Mouse (Mus musculus) adrenal gland, postnatal 36 days (tissue): ENCODE results near the gene Mpp2. TPM values are rescaled to one million over a fixed set of nuclear protein-coding genes. Genes with fewer than 3 reads are reported as not detected.

ENCODE experiments used
- DNase-seq, 2 experiments: peaks; one replicate each; pipeline ENCODE4 v3.0.0; 2021; ENCODE audit warnings: mixed read lengths in 1 of 2
- total RNA-seq, 2 experiments: library from RNA; stranded (reverse); gene quantifications; 2 replicates each; pipeline ENCODE4 v1.2.3; 2021

The Mpp2 gene
- total RNA-seq, 2 experiments from 2014 or later = 8.9 to 10.8 TPM

DNA sequence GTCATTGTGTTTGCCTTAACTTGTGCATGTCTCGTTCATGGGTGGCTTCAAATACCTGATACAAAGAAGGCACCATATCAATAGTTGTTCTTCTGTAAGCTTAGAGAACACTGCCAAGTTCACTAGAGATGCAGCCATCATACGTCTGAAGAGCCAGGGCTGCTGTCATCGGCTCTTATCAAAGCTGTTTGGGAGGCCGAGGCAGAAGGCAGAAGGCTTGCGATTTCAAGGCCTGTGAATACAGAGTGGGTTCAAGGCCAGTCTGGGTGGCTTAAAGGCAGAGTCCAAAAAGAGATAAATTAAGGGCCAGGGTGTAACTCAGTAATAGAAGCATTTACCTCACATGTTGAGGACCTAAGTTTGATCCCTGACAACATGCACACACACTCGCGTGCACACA is 52.0 kb downstream of the Mpp2 start:
- DNase-seq = no peak

DNA sequence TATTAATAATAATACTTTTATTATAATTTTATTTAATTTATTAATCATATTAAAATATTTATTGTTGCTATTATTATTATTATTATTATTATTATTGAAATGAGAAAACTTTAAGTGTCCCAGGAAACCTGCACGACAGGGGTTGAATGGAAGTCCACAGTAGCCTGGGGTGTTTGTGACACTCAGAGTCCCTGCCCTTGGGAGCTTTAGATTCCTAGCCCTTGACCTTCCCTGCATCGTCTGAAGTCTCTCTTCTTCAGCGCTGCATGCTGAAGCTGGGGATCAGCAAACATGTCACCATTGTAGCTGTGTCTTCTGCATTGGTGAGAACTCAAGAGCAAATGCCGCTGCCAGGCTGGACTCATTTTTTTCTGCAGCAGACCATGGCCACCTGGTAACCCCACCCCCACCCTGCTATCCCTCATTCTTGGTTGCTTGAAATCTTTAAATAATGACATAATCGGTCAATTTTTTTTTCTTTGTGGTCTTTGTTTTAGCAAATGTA is 52.8 kb downstream of the Mpp2 start:
- no peak for DNase-seq

DNA sequence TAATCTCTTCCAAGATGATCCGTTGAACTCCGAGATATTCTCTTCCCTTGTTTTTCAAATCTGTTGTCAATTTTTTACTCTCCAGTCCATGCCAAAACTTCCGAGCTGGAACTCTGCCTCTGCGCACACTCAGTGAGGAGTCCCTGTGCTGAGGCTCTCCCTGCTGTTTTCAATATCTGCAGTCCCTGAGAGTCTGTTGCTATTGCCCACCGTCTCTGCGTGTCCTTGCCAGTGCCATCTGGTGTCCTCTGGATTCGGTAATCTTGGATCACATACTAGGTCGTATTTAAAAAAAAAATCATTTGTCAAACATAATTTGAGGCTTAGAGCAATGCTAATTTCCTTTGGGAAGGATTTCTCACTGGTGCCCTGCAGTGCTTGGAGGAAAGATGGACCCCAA is 53.4 kb downstream of the Mpp2 start:
- DNase-seq = no peak

DNA sequence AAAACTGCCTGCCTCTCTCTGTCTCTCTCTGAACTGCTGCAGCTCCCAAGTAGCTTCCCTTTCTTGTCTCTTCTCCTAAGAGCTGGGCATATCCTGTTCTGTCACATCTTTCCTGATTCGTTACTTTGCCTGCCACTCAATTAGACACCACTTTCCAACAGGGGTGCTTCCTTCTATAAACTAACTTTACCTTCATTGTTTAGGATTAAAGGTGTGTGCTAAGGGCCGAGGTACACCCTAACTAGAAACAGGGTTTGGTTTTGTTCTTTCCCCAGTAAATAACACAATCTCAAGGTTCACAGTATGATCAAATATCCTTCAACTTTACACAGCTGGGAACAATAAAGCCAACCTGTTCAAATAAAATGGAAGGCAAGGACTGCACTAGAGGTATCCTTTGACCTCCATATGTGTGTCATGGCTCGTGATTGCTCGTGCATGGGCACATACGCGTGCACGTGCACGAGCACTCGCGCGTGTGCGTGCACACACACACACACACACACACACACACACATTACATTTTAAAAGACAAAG is 55.2 kb downstream of the Mpp2 start:
- no peak for DNase-seq

DNA sequence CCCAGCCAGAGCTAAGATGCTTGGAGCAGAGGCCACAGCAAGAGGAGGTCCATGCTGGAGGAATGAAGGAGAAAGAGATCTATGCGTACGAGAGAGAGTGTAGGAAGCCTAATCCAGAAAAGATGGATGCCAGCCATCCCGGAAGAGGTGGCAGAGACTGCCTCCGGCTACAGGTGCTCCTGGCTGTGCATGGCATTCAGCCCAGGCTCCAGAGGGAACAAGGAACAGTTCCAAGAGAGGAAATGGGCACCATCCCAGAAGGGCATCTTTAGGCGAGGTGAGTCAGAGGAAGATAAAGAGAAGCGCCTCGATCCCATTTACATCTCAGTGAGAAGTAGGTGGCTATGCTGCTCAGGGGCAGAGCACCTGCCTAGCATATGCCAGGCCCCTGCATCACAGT is 57.2 kb downstream of the Mpp2 start:
- DNase-seq = no peak

DNA sequence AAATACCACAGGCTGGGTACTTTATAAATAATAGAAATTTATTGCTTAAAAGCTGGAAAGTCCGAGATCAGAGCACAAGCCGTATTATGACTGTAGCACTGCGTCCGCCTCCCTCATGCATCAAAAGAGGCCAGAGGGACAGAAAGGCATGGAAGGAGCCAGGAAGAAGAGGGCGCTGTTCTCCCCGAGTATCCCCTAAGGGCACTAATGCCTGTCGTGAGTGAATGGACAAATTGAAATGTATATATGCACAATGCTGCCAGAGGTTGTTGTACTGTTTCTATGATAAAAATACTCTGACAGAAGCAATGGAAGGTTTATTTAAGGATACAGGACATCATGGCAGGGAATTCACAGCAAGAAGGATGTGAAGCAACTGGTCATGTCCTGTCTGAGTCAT is 58.3 kb downstream of the Mpp2 start:
- DNase-seq = no peak

DNA sequence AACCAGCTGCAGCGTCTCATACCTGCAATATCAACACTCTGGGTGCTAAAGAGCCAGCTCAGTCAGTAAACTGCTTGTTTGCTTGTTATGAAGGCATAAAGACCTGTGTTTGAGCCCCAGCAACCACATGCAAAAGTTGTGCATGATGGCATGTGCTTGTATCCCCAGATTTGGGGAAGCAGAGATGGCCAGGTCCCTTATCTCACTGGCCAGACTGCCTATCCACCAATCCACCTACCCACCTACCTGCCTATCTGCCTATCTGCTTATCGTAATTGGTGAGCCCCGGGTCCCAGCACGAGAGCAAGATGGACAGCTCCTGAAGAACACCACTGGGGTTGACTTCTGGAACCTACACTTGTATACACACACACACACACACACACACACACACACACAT is 59.0 kb downstream of the Mpp2 start:
- DNase-seq = no peak

DNA sequence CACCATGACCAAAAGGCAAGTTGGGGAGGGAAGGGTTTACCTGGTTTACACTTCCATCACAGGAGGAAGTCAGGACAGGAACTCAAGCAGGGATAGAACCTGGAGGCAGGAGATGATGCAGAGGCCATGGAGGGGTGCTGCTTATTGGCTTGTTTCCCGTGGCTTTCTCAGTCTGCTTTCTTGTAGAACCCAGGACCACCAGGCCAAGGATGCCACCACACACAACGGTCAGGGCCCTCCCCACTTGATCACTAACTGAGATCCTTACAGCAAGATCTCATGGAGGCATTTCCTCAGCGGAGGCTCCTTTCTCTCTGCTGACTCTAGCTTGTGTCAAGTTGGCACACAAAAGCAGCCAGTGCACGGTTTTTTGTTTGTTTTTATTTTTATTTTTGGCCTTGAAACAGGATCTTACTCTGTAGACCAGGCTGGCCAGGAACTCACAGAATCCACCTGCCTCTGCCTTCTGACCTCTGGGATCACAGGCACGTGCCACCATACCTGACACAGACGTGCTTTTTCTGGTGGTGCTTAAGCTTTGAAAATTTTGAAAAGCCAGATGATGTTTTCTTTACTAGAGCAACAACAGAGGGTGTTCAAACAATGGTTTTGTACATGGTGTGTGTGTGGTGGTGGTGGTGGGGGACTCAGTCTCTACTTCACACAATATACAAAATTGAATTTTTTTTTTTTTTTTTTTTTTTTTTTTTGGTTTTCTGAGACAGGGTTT is 60.1 kb downstream of the Mpp2 start, which contains the start of gene Mpp3:
Gene Mpp3 (minus strand): TSS at position 375 of the 730 bp plus-strand sequence.
- DNase-seq = no peak

DNA sequence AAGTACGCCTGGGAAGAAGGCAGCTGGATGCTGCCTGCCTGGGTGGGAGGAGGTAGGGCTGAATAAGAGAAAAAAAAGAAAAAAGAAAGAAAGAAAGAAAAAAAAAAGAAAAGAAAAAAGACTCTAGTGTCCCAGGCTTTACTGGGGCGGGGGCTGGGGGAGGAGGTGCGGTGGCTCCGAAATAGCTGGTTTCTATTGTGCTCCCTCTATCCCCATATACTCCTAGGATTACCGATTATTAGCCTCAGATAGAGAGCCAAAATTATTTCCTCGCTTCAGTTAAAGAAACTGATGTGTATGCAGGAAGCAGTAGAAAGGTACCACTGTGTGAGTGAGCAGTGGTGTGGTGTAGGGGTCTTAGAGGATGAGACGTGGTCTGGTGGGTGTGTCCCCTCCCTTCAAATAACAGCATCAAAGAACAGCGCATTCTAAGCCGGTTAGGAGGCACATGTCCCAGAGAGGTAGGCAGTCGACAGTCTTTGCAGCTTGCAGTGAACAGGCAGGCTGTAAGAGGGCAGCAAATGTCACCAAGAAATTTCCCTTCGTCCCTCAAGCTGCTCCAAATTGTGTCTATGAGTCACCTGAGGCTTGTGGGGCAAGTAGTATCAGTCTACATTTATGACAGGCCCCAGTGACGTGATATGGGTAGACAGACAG is 60.8 kb downstream of the Mpp2 start:
- DNase-seq = no peak

DNA sequence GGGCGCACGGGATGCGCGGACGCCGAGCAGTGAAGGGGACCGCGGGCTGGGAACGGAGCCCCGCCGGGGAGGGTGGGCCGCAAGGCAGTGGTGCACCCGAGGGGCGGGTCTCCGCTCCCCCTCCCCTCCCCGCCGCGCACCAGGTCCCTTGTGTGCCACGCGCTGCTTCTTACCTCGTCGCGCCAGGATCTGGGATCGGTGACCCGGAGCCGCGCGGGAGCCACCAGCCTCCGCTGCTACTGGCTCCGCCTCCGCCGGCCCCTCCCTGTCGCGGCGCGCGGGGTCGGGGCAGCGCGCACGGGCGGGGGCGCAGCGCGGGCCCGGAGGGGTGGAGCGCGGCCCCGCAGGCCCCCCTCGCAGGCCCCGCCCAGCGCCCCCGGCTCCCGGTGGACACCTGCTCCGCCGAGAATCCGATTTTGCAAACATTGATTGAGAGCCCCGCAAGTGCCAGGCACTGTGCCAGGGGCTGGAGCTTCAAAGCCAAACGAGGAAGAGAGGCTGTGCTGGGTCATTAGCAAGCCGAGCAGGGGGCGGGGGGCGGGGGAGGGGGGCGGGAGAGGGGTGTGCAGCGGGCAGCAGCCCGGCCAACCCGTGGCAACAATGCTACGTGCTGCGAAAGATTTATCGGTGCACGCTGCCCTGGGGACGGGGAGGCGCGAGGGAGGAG is 61.5 kb downstream of the Mpp2 start:
- peak; percentile 81 to 90 for DNase-seq

DNA sequence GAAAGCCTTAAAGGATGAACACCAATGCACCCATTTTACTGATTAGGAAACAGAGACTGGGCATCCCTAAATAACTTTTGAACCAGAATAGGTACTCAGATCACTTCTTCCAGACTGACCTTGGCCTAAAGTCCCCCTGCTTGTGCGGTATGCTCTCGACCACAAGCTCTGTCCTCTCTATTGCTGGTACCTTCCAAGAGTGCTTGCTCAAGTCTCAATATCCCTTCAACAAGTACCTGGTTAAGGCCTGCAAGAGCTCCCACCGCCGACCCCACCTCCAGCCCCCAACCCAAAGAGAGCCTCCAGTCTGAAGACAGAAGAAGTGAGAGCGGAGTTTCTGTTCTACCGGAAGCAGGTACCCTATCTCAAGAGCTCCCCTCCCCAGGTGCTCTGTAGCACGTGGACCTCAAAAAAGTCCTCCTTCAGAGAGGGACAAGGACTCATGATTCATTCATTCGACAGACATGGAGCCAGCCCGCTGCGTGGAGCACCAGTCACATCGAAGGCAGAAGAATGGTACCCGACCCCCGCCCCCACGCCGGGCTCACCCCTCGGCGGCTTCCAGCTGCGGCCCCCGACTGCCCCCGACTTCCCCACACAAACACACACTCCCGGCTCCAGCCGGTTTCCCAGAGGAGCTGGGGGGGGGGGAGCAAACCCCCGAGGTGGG is 62.2 kb downstream of the Mpp2 start:
- peak; percentile 36 to 60 for DNase-seq

DNA sequence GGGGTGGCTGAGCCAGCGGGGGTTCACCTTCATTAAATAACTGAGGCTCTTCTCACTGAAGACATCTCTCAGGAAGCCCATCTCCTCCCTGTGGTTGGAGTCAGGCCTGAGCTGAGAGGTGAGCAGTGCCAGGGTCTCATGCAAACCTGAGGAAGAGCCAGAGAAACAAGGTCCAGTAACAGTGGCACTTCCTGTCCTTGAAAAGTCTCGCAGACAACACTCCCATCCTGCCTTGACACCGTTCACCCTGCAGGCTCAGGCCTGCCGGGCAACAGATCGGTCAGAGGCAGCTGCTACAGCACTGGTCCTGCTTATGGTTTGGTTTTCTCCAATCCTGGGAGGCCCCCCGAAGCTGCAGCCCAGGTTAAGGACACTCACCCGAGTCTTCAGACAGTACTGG is 63.0 kb downstream of the Mpp2 start:
- DNase-seq = no peak

DNA sequence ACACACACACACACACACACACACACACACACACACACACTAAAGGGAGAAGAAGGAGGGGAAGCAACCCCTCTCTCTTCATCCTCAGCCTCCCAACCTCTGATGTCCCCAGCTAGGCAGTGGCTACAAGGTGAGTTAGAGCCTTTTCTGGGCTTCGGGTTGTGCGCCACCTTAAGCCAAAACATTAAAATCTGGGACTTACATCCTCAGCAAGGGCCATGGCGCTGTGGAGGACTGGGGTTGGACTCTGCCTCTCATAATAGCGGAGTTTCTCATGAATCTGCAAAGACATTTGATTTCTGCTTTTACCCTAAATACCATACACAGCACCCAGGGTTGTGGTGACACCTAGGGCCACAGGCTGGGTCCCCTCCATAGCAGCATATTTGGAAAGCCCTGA is 63.4 kb downstream of the Mpp2 start:
- no peak for DNase-seq

DNA sequence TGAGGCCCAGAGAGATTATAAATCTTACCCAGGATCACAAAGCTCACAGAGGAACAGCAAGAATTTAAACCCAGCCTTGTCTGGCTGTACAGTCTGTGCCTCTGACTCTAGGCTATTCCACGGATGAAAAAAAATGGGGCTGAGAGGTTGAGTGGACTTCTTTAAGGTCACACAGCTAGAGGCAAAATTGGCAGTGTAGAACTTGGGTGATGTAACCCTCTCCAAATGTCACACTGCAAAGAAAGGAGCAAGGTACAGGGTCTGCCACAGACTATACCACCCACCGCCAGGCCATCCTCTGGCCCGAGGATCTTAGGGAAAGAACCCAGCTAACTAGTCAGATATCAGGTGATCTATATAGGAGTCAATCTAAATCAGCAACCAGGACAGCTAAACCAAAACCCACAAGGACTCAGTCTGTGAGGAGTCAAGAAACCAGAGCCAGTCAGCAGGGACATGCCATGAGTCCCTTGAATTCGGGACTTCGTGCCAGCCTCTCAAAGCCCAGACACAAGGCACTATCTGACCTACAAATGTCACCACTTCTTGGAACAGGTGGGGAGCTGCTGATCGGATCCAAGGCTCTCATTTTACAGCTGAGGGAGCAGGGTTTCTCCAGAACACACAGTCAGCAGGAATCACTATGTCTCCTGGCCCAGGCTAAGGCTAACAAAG is 64.1 kb downstream of the Mpp2 start:
- no peak for DNase-seq

DNA sequence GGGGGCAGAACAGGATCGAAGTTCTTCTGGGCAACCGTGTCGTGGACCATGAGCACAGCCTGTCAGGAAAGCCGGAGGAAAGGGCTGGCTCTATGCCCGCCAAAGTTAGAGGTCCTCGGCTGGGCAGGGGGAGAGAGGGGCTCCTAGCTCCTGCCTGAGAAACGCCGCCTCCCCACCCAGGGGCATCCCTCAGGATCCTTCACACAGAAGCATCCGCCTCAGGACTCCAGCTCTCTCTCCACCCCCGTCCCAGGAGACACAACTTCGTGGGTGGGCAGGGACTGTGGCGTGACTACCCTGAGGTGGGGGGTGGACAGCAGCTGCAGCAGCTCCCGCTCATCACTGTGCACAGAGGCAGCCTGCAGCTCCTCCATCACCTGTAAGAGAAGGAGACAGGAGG is 64.9 kb downstream of the Mpp2 start:
- DNase-seq = no peak

DNA sequence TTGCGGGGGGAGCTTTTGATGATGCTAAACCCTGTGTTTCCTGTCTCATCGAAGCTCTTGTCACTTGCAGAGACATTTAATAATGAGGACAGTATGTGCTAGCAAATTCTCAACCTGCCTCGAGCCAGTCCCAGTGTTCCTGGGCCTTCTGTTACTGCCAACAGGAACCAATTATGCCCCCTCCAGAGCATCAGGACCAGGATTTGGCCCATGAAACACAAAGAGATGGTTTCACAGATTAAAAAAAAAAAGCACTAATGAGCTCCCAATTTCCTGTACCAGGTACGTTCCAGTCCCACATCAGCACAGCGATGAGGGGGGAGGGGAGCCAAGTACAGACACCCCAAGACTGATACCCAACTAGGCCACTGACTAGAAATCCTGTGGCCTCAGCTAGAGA is 67.1 kb downstream of the Mpp2 start:
- DNase-seq = no peak

DNA sequence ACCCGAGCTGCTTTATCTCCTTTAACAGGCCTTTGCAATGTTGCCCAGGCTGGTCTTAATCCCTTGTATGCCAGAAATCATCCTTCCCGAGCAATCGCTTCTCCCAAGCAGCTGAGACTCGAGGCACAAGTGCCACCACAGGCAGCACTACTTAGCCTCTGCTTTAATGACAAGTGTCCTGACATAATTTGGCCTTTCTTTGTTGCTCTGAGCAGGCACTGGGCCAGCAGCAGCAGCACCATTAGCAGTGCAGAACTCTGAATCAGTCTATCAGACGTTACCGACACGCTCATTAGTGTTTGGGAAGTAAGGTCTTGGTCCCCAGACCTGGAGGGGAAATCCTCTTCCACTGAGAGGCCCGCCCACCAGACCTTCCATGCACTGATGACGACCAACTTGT is 68.6 kb downstream of the Mpp2 start:
- DNase-seq = no peak

DNA sequence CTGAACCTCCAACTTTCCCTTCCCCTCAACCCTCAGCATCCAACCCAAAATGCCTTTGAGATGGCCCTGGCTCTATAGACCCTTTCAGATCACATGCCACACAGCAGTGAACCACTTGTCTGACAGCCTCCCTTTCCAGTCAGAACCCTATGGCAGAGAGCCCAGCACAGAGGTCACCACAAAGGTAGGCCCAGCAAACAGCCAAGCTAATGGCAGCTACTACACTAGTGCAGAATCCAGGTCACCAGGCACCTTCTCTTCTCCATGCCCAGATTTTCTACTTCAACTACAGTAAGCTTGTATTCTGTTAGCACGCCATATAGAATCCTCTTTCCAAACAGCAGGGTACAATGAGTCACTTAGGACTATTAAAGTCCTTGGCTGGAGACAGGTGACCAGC is 72.2 kb downstream of the Mpp2 start:
- DNase-seq = no peak

DNA sequence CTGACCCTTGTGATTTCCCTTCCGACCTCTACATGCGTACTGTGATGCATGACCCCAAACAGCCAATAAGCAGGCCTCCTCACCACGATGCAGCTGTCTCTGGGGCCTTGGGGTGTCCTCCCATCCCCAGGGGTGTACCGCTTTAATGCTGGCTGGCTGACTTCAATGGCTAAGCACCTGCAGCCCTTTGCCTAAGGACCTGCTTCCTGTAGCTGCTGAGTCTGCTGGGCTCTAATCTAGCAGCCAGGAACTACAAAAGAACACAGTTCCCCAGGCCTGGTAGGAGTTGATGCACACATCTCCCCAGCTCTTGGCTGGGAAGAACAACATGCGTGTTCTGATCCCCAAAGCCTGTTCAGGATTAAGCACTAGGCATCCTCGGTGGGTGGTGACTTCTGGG is 72.8 kb downstream of the Mpp2 start:
- no peak for DNase-seq

DNA sequence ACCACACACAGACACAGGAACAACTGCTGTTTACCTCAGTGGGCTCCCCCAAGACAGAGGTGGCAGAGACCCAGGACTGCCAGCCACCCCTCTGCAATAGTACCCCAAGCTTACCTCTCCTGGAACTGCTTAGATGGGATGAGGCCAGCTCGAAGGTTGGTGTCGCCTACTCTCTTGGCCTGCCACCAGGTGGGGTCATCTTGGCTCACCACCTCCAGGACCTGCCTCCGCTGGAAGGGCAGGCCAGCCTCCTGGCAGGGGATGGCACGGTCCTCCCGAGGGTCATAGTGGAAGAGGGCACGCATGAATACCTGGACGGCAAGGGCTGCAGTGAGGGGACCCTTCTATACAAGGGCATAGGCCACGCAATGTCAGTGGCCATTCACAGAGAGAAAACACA is 75.1 kb downstream of the Mpp2 start:
- DNase-seq = no peak

DNA sequence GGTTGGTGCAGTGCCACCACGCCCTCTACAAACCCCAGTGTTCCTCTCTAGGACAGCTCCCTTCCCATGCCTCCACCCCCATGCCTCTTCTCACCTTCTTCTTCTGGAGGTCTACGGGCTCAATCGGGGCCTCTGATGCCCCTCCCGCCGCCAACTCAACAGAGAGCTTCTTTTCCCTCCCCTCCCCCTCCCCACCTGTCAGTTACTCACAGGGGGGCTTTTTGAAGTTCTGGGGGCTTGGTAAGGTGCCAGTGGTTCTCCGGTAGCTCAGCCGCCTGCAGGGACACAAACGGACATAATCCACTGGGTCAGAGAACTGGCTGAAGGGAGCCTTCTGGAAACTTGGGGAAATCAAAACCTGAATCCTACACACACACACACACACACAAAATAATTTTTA is 76.8 kb downstream of the Mpp2 start:
- no peak for DNase-seq

DNA sequence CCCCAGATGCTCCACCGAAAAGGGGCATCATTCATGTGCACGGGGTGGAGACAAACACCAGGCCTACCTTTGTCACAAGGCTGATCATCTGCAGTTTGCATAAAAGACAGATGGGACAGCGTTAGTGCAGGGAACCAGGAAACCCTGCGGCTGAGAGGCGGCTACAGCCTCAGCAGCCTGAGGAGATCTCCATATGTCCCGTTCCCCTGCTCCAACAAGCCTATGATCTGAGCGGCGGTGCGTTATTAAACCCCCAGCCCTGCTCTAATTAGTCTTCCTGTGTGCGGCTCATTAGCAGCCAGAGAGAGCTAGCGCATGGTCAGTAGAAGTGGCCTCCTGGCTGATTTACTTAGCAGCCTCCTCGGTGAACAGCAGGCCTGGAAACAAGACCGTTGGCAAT is 78.2 kb downstream of the Mpp2 start:
- no peak for DNase-seq
